Mouse (Mus musculus): Measurements from ENCODE around the gene Gm5678. TPM values are rescaled to one million over a fixed set of nuclear protein-coding genes. Genes with fewer than 3 reads are reported as not detected.
A peak's percentile ranks its signal among the peaks of the same experiment; 100 is the strongest.
"Not testable (repeated sequence)": the region's sequence is repeated elsewhere in the genome, so short reads cannot be mapped to it uniquely, and the experiment has no call there.

The Gm5678 gene
- total RNA-seq, 2 experiments from 2014 or later = 1.3 to 1.5 TPM

DNA sequence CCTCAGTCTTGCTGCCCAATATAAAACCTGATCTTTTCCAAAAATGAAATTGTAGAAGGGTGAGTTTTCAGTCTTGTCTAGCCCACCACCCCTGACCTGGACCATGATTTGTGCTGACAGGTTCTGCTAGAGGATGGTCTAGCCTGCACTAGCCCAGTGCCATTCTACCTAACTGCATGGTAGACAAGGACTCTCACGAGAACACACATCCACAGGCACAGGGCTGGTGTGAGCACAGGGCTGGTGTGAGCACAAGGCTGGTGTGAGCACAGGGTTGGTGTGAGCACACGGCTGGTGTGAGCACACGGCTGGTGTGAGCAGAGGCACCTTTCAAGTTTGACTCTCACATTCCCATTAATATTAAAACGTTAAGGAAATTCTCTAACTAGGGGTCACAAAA, 3.2 kb upstream of the Gm5678 start:
- no peak for DNase-seq
- Histone ChIP-seq H3K27ac (no peak overlapping the region), H3K4me3 (no peak overlapping the region)
- TF ChIP-seq CTCF (IDR thresholded peaks at IDR 0.05) = no peak
- intact Hi-C loops (cut with DNase I) = no loop called here

DNA sequence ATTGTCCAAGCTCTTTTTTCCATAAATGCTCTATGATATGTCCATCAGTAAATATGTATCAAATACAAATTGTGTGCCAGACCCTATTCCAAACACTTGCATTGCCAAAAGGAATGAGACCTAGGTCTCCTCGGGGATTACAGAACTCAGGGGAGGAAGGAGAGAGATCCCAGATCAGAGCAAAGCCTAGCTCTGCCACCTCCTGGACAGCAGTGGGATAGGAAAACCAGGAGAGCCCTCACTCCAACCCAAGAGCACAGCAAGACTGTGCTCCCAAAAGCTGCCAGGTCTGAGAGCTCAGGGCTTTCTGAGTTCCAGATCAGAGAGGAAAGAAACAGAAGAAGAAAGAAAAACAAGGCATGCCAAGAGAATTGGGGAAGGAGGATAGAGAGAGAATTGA, 1.2 kb upstream of the Gm5678 start:
- Histone ChIP-seq H3K4me3 (no peak overlapping the region), H3K27ac (no peak overlapping the region)
- DNase-seq = no peak
- TF ChIP-seq CTCF (IDR thresholded peaks at IDR 0.05) = peak; percentile 70
- intact Hi-C loops (cut with DNase I) = no loop called here

DNA sequence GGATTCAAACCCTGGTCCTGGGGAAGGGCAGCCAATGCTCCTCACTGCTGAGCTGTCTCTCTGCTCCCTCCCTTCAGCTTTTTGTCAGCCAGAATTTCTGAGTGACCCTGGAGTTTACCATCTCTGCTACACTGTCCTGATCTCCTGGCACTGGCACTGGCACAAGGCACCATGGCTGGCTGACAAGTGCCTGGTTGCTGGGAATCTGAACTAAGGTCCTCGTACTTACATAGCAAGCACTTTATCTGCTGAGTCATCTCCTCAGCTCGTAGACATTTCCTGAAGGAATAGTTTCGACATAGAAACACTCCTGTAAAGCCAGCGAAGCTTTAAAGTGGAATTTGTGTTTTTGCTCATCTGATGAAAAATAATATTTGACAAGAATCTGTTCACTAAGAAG, 16.1 kb downstream of the Gm5678 start:
- intact Hi-C loops (cut with DNase I) = no loop called here
- no peak overlapping the region for H3K4me3 ChIP-seq
- peak; percentile 47 for DNase-seq
- no peak for TF ChIP-seq CTCF (IDR thresholded peaks at IDR 0.05)
- no peak overlapping the region for H3K27ac ChIP-seq

DNA sequence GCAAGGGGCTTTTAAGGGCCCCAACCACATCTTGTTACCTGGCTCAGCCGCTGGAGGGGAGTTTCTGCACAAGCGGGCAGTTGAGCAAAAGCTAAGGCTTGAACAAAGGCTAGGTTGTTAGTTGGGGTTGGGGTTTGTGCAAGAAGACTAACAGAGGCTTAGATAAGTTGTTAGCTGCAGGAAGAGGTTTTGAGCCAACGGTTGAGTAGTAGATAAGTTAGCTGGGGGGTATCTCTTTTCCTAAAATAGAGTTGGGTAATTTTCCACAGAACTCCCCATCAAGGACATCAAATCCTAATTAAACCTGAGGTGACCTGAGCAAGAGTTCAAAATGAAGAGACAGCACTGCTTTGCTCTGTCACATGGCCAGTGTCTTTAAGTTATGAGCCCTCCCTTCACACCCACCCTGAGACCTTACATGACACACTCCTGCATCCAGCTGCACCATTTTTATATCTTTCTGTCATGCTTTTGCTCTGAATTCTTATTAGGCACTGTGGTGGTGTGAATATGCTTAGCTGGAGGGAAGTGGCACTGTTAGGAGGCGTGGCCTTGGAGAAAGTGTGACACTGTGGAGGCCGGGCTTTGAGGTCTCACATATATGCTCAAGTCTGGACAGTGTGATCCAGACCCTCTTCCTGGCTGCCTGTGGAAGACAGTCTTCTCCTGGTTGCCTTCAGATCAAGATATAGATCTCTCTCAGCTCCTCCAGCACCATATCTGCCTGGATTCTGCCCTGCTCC, 20.7 kb downstream of the Gm5678 start:
- intact Hi-C loops (cut with DNase I) = no loop called here
- Histone ChIP-seq H3K27ac (no peak overlapping the region), H3K4me3 (no peak overlapping the region)
- TF ChIP-seq CTCF (IDR thresholded peaks at IDR 0.05) = no peak
- DNase-seq = no peak

DNA sequence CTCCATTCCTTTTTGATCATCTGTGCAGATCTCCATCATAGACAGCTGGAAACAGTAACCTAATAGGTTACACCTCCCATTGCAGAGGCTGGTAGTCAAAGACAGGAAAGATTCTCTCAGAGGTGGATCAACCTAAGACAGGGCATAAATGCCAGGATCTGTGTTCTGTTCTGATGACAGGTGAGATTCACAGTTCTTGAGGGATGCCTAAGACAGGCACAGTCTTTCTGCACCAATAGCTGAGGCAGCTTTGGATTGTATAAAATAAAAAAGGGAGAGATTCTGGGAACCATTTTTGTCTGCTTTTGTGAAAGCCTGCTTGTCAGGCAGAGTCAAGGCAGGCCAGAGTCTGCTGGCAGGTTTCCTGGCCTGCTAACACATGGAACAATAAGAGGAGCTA, 40.1 kb downstream of the Gm5678 start:
- DNase-seq = no peak
- intact Hi-C loops (cut with DNase I) = no loop called here
- Histone ChIP-seq H3K27ac (no peak overlapping the region), H3K4me3 (no peak overlapping the region)
- no peak for TF ChIP-seq CTCF (IDR thresholded peaks at IDR 0.05)

DNA sequence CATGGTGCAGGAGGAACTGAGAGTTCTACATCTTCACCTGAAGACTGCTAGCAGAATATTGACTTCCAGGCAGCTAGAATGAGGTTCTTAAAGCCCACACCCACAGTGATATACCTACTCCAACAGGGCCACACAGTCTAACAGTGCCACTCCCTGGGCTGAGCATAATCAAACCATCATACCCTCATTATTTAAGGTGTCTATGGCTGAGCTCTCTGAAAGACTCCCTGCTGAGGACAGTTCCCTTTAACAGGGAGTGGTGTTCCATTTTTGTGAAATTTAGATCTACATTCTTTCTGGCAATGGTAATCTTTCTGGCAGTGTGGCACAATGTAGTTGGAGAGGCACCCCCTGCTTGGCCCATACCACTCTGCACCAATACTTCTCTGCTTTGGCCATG, 41.6 kb downstream of the Gm5678 start:
- Histone ChIP-seq H3K4me3 (no peak overlapping the region), H3K27ac (no peak overlapping the region)
- intact Hi-C loops (cut with DNase I) = no loop called here
- TF ChIP-seq CTCF (IDR thresholded peaks at IDR 0.05) = no peak
- no peak for DNase-seq

DNA sequence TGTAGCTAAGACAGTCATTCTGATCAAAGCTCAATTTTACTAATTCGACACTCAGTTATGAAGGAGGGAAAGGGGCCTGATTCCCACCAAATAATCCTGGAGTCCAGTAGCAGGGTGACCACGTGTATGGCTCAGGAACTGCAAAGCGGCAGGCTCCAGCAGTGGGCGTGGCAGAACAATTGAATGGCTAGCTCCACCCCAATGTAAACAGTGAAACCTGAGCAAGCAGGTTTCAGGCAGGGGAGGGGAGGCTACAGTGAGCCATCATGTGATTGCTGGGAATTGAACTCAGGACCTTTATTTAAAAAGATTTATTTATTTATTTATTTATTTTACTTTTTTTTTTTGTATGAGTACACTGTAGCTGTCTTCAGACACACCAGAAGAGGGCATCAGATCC, 42.6 kb downstream of the Gm5678 start:
- H3K27ac ChIP-seq; DNase-seq; H3K4me3 ChIP-seq; intact Hi-C loops (cut with DNase I): not testable (repeated sequence)

DNA sequence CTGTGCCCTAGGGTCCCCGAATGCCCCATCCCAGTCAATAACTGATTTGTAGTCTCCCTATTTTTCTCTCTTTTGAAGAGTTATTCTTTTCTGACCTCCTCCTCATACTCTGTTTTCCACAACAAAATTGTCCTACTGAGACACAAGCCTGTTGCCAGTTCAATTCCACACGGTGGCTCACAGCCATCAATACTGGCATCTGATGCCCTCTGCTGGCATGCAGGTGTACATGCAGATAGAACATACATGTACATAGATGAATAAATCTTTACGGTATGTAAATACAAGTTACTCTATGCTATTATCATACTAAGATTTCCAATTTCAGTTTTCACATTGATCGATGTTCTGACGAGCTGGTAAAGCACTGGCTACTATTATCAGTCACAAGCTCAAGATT, 43.2 kb downstream of the Gm5678 start:
- Histone ChIP-seq H3K27ac (no peak overlapping the region), H3K4me3 (no peak overlapping the region)
- no peak for DNase-seq
- peak; percentile 43 for TF ChIP-seq CTCF (IDR thresholded peaks at IDR 0.05)
- intact Hi-C loops (cut with DNase I) = no loop called here

DNA sequence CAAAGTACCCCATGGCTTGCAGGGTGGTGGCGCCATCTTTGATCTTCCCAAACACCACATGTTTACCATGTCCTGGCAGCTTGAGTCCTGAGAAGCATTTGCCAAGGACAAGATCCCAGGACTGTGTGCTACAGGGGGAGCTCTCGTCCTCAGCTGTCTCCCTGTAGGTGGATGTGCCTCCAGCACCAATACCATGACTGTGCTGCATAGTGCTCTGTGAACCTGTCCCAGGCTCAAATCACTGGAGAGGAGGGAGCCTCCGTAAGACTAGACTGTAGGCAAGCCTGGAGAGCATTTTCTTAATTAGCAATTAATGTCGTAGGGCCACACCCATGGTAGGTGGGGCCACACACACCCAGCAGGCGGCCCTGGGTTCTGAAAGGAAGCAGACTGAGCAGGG, 48.5 kb downstream of the Gm5678 start:
- TF ChIP-seq CTCF (IDR thresholded peaks at IDR 0.05) = no peak
- Histone ChIP-seq H3K27ac (no peak overlapping the region), H3K4me3 (no peak overlapping the region)
- DNase-seq = no peak
- intact Hi-C loops (cut with DNase I) = no loop called here

DNA sequence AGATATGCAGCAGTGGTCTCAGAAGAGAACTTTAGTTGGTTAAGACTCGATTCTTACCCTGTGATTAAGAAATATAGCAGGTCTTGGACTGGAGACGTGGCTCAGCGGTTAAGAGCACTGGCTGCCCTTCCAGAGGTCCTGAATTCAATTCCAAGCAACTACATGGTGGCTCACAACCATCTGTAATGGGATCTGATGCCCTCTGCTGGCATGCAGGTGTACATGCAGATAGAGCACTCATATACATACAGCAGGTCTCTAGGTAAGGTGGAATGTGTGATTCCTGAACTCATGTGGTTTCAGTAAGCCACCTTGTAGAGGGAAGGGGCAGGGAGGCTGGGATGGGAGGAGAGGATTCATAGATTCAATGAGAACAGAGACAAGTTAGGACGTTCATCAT, 50.3 kb downstream of the Gm5678 start:
- Histone ChIP-seq H3K4me3 (no peak overlapping the region), H3K27ac (no peak overlapping the region)
- intact Hi-C loops (cut with DNase I) = no loop called here
- no peak for DNase-seq
- TF ChIP-seq CTCF (IDR thresholded peaks at IDR 0.05) = 0 out of 2 replicates have a peak, but pooled peaks have one; percentile 13

DNA sequence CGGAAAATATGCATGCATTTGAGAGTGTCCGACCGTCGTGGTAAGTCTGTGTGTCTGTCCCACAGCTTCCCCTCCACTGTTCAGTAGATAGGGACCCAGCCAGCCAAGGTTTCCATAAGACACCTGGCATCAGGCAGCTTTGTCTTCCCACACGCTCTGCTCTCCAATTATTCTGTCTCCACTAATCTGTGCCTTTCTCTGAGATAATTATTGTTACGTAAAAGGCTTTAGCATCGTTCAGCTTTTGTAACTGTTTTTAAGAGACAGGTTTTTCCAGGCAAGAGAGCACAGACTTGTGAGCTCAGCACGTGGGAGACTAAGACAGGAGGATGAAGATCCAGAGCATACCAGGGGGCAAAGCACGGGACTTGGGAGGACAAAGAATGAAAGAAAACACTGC, 51.3 kb downstream of the Gm5678 start:
- no peak for TF ChIP-seq CTCF (IDR thresholded peaks at IDR 0.05)
- no peak for DNase-seq
- Histone ChIP-seq H3K27ac (no peak overlapping the region), H3K4me3 (no peak overlapping the region)
- intact Hi-C loops (cut with DNase I) = no loop called here

Other genes starting within 250 kb of the Gm5678 start
- gene Setd4, start 24.0 kb upstream of the Gm5678 start, total RNA-seq (2021) = 1 to 10 TPM in 1 of 2 experiments, under 1 TPM in 1; 0.67 to 1.1 TPM
- gene Cbr1, start 22.2 kb upstream of the Gm5678 start, total RNA-seq (2021) = 10 to 100 TPM; 17.4 to 27.5 TPM
- 1 to 10 TPM; 1.8 to 2.3 TPM for gene Cbr3, start 55.1 kb downstream of the Gm5678 start, total RNA-seq (2021)
- gene Dop1b, start 83.8 kb downstream of the Gm5678 start, total RNA-seq (2021) = 10 to 100 TPM; 28.6 to 48.7 TPM
- gene Morc3, start 204.0 kb downstream of the Gm5678 start, total RNA-seq (2021) = 10 to 100 TPM; 10.2 to 14.1 TPM

Data from gastrocnemius, adult 2 months (tissue).